Mouse (Mus musculus) megakaryocyte, embryonic 14.5 days (primary cell): ENCODE measurements around the gene Cdc25a.

ENCODE experiments used
- FLI1 ChIP-seq: IDR thresholded peaks from 2 replicates; pipeline ENCODE4 v1.6.1; 2012; ENCODE audit warnings: low read length, inconsistent platforms, mixed read lengths
- GATA1 ChIP-seq: IDR thresholded peaks from 3 replicates; pipeline ENCODE4 v1.6.1; 2012; ENCODE audit warnings: mixed read lengths, low read length, inconsistent platforms, borderline replicate concordance

DNA sequence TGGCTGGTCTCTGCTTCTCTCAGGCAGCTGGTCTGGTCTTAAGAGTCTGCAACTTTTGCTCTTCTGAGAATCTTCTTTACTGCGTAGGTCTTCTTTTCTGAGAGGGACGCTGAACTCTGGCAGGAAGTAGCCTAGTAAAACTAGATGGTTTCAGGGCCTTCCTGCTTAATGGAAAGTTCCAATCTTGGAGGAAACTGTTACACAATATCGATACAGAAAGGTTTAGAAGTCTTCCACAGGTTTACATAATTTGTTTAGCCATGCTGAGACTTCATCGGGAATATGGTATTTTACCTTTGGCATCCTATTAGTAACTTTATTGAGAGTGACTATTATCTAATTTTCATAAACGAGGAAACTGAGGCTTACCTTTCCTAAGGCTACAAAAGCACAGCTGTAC is 54.7 kb downstream of the Cdc25a start:
- TF ChIP-seq FLI1 (no peak), GATA1 (no peak)
